Mouse (Mus musculus): ENCODE measurements around the gene Hk1.

Gene Hk1

DNA sequence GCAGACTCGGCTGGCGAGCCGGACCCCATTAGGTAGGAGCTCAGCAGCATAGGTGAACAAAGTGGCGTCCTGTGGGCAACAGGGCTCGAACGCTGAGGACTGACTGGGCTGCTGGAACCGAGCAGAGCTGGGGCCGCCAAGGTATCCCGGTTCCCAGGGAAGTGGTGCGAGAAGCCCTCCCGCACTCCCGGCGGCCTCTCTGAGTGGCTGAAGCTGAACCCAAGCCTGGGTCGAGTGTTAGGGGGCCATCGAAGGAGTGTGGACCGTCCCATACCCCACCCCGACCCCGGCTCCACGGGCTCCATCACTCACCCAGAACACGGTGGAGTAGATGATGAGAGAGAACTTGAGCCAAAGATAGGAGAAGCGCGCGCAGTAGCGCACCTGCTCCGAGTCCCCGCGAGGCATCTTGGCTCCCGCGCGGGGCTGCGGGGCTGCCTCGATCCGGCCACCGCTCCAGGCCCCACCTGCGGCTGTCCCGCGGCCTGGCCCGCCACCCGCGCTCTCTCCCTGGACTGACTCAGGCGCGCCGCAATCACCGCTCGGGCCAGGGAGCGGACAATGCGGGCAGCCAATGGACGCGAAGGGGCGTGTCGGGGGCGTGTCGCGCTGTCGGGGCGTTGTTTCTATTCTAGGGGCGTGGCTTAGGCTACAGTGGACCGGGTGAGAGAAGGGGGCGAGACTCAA, 148.9 kb downstream of the Hk1 start, which contains the start of gene Tspan15:
TSS of gene Tspan15 (minus strand) at position 544 of the 687 bp plus-strand sequence.
- no peak for DNase-seq (ENCODE audit: extremely low read depth, insufficient read length, low spot score)

DNA sequence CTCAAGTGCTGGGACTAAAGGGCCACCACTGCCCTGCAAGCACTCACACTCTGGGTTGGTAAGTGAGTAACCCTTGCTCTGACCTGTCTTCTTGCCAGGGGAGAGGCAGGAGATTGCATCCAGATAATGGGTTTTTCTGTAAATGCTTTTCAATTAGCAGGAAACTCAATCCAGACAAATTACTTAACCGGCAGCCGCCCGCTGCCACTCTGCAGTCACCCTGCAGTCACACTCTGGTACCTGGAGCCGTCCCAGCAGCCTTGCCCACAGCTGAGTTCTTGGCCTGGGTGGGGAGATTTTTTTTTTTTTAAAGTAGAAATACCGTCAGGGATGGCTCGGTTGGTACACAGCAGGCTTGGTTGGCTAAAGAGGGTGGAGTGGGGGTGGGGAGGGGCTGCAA, 151.6 kb downstream of the Hk1 start:
- DNase-seq (ENCODE audit: extremely low read depth, insufficient read length, low spot score) = peak; percentile 60

DNA sequence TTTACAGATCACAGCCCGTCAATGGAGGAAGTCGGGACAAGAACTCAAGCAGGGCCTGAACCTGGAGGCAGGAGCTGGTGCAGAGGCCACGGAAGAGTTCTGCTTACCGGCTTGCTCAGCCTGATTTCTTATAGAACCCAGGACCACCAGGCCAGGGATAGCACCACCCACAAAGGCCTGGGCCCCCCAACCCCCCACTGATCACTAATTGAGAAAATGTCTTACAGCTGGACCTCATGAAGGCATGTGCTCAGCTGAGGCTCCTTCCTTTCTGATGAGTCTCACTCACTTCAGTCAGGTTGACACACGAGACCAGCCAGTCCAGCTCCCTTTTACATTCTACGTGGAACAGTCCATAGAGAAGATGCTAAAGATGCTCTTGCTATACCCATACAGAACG, 153.9 kb downstream of the Hk1 start:
- DNase-seq (ENCODE audit: extremely low read depth, insufficient read length, low spot score) = no peak

DNA sequence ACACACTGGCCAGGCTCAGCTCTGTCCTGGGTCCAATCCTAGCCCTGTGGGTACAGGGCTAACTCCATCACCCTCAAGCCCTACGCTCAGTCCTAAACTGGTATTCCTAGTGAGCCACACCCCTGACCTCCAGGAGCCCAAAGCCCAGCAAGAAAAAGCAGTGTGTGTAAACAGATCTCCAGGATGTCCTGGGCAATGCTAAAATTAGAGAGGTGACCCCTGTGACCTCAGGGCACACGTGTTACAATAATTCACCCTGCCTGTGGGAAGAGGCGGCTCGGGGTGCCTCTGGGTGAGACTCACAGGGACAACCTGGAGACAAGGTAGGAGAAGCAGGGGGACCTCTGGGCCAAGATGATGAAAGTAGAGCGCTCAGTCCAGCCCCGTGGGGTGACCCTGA, 155.5 kb downstream of the Hk1 start:
- DNase-seq (ENCODE audit: extremely low read depth, insufficient read length, low spot score) = no peak

DNA sequence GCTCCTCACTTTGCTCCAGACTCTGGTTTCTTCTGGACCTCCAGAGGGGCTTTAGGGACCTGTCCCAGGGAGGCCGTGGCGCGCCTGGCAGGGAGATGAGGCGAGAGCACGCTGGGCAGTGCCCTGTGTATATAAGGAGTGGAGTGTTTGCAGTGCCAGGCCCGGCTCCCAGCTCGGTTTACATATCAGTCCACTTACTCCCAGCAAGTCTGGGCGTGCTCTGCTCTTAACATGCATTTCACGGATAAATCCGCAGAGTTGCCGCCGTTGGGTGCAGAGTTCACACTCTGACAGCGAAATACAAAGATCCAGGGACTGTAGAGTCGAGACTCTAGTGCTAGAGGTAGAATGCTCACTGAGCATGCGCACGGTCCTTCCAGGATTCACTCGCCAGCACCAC, 156.9 kb downstream of the Hk1 start:
- no peak for DNase-seq (ENCODE audit: extremely low read depth, insufficient read length, low spot score)

DNA sequence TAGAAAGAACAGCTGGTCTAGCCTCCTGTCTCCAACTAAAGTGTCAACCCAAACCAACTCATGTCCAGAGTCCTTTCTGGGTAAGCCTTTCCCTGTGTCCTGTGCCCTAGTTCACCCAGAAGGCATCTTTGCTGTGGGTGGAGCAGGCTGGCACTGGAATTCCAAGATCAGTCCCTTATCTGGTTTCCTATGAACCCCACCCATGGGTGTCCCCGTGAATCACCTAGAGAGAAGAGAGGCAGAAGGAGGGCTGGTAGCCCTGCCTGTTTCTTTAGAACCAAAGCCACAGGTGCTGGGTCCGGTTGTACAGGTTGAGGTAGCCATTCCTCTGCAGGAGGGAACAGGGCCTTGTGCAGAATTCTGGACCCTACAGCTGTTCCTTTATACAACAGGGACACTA, 158.1 kb downstream of the Hk1 start:
- DNase-seq (ENCODE audit: extremely low read depth, insufficient read length, low spot score) = no peak

DNA sequence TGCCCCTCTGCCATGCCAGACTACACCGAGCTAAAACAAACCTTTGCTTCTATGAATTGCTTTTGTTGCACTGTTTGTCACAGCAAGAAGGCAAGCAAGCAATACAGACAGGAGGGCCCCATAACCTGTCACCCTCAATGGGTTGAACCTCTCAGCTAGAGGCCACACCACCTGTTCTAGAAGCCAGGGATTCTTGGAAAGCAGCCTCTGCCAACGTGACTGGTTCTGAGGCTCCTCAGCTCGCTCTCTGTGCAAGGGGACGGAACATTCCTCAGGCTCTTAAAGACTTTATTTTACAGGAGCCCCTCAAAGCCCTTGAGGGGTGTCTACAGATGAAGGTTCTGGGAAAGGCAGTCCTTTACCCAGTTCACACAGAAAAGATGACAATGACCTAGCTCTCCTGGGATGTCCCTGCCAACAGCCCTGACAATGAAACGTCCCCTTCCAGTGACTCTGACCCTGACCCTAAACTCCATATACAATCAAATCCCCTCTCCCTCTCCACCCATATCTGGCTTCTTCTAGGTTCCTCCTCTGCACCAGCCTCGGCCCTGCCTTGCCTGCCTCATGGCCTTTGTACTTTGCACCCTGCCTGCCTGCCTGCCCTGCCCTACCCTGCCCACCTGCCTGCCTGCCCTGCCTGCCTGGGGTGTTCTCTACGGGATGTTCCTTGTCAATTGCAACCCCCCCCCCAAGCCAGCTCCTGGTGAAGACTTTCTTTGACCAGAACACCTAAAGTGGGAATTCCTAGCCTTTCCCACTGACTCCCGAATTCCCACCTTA, 158.8 kb downstream of the Hk1 start:
- DNase-seq (ENCODE audit: extremely low read depth, insufficient read length, low spot score) = no peak

Data from 3134 (cell line).